Mouse (Mus musculus) adrenal gland, postnatal 4 days (tissue): ENCODE data around the gene Gm29735. TPM values are rescaled to one million over a fixed set of nuclear protein-coding genes. Genes with fewer than 3 reads are reported as not detected.
A peak's percentile ranks its signal among the peaks of the same experiment; 100 is the strongest.
"Not testable (repeated sequence)": the region's sequence is repeated elsewhere in the genome, so short reads cannot be mapped to it uniquely, and the experiment has no call there.

Experiments used
- DNase-seq, 2 experiments: peaks; one replicate each; pipeline ENCODE4 v3.0.0; 2021 to 2022; ENCODE audit warnings: low spot score in 2 of 2, mixed read lengths in 2 of 2
- long read RNA-seq, 2 experiments: library from polyadenylated mRNA; stranded (forward); transcript quantifications; one replicate each; pipeline ENCODE4 v2.0.0; 2021
- total RNA-seq, 2 experiments: library from RNA; stranded (reverse); gene quantifications; 2 replicates each; pipeline ENCODE4 v1.2.3; 2021

The Gm29735 gene
- not detected for total RNA-seq
- long read RNA-seq, experiment 1: 0 reads
- long read RNA-seq, experiment 2: 0 reads

- DNase-seq: not testable (repeated sequence)
Measured at GRCm38 (mm10) chr7:142157013-142157412, at the start of gene Gm29735. Gm29735 (minus strand) TSS chr7:142157113.

GRCm38 (mm10) chr7:142205488-142205887 lies 48.6 kb upstream of the Gm29735 start:
- DNase-seq: no peak

- no peak for DNase-seq
Measured at GRCm38 (mm10) chr7:142201064-142201463, 44.2 kb upstream of the Gm29735 start, which contains the start of gene Krtap5-3. Krtap5-3 (plus strand) TSS chr7:142201364.

- DNase-seq: no peak
Measured at GRCm38 (mm10) chr7:142198748-142199147, 41.8 kb upstream of the Gm29735 start.

- DNase-seq: no peak
Measured at GRCm38 (mm10) chr7:142190289-142190688, 33.4 kb upstream of the Gm29735 start, which contains the start of gene Gm10153. Gm10153 (minus strand) TSS chr7:142190389.

- no peak for DNase-seq
Measured at GRCm38 (mm10) chr7:142188156-142188555, 31.2 kb upstream of the Gm29735 start.

GRCm38 (mm10) chr7:142181021-142181420 lies 24.1 kb upstream of the Gm29735 start:
- no peak for DNase-seq

GRCm38 (mm10) chr7:142178685-142179084 lies 21.8 kb upstream of the Gm29735 start:
- DNase-seq: no peak

GRCm38 (mm10) chr7:142175905-142176304 lies 19.0 kb upstream of the Gm29735 start, which contains the start of gene Krtap5-2:
Krtap5-2 (minus strand) TSS chr7:142176005.
- not testable (repeated sequence) for DNase-seq

GRCm38 (mm10) chr7:142169836-142170235 lies 12.9 kb upstream of the Gm29735 start:
- DNase-seq: no peak

- not testable (repeated sequence) for DNase-seq
Measured at GRCm38 (mm10) chr7:142165639-142166038, 8.7 kb upstream of the Gm29735 start, which contains the start of gene Gm4553. Gm4553 (minus strand) TSS chr7:142165739.

GRCm38 (mm10) chr7:142159366-142159765 lies 2.5 kb upstream of the Gm29735 start:
- DNase-seq: no peak

- DNase-seq: no peak
Measured at GRCm38 (mm10) chr7:142155308-142155707, 1.6 kb downstream of the Gm29735 start.

- DNase-seq: no peak
Measured at GRCm38 (mm10) chr7:142152191-142152590, 4.7 kb downstream of the Gm29735 start.

- DNase-seq: no peak
Measured at GRCm38 (mm10) chr7:142148633-142149032, 8.3 kb downstream of the Gm29735 start.

- peak in 1 of 2 experiments; percentile 37 for DNase-seq
Measured at GRCm38 (mm10) chr7:142146033-142146432, 10.9 kb downstream of the Gm29735 start.

GRCm38 (mm10) chr7:142145413-142145940 lies 11.4 kb downstream of the Gm29735 start:
- no peak for DNase-seq

GRCm38 (mm10) chr7:142144507-142144906 lies 12.4 kb downstream of the Gm29735 start, which contains the start of gene Gm45337:
Gm45337 (minus strand) TSS chr7:142144607.
- no peak for DNase-seq

GRCm38 (mm10) chr7:142143506-142144010 lies 13.4 kb downstream of the Gm29735 start:
- not testable (repeated sequence) for DNase-seq

GRCm38 (mm10) chr7:142140696-142141095 lies 16.2 kb downstream of the Gm29735 start:
- no peak for DNase-seq

GRCm38 (mm10) chr7:142135934-142136333 lies 21.0 kb downstream of the Gm29735 start, which contains the start of gene Gm39115:
Gm39115 (minus strand) TSS chr7:142136034.
- DNase-seq: not testable (repeated sequence)

GRCm38 (mm10) chr7:142134206-142134995 lies 22.5 kb downstream of the Gm29735 start:
- DNase-seq: no peak
